Mouse (Mus musculus): ENCODE measurements at regions not wholly inside any gene's neighbourhood (a gene's known extent, or its start where the extent isn't known, plus 50 kb on each side); places are given as distances from the start of the nearest gene placed in this dataset.

GRCm38 (mm10) chr2:17844662-17845446 lies 113.6 kb upstream of the Nebl start:
- DNase-seq: no peak

GRCm38 (mm10) chr2:17841963-17842362 lies 110.7 kb upstream of the Nebl start:
- peak; percentile 49 for DNase-seq

GRCm38 (mm10) chr2:17841546-17841945 lies 110.3 kb upstream of the Nebl start:
- no peak for DNase-seq

- peak; percentile 80 for DNase-seq
Measured at GRCm38 (mm10) chr2:17840941-17841498, 109.8 kb upstream of the Nebl start.

- DNase-seq: no peak
Measured at GRCm38 (mm10) chr2:17839649-17840048, 108.4 kb upstream of the Nebl start.

GRCm38 (mm10) chr2:17838859-17839581 lies 107.8 kb upstream of the Nebl start:
- DNase-seq: no peak

- DNase-seq: no peak
Measured at GRCm38 (mm10) chr2:17838381-17838680, 107.1 kb upstream of the Nebl start.

- no peak for DNase-seq
Measured at GRCm38 (mm10) chr2:17837541-17838380, 106.5 kb upstream of the Nebl start.

GRCm38 (mm10) chr2:17832726-17833125 lies 101.5 kb upstream of the Nebl start:
- DNase-seq: no peak

- no peak for DNase-seq
Measured at GRCm38 (mm10) chr2:17830216-17830615, 99.0 kb upstream of the Nebl start.

- DNase-seq: no peak
Measured at GRCm38 (mm10) chr2:17825271-17825670, 94.0 kb upstream of the Nebl start.

- DNase-seq: no peak
Measured at GRCm38 (mm10) chr2:17824176-17824575, 92.9 kb upstream of the Nebl start.

- DNase-seq: no peak
Measured at GRCm38 (mm10) chr2:17822621-17823006, 91.3 kb upstream of the Nebl start.

- DNase-seq: no peak
Measured at GRCm38 (mm10) chr2:17821878-17822620, 90.8 kb upstream of the Nebl start.

GRCm38 (mm10) chr2:17811943-17812670 lies 80.8 kb upstream of the Nebl start:
- peak; percentile 36 for DNase-seq
